Mouse (Mus musculus) layer of hippocampus, postnatal 10 days (tissue): ENCODE results near the gene Rnf185. TPM values are rescaled to one million over a fixed set of nuclear protein-coding genes. Genes with fewer than 3 reads are reported as not detected.
A peak's percentile ranks its signal among the peaks of the same experiment; 100 is the strongest.

ENCODE experiments used
- DNase-seq, 2 experiments: peaks; one replicate each; pipeline ENCODE4 v3.0.0; 2021; ENCODE audit warnings: low spot score in 2 of 2
- long read RNA-seq: library from polyadenylated mRNA; stranded (forward); transcript quantifications from one replicate; pipeline ENCODE4 v2.0.0, GENCODE M21; 2023
- total RNA-seq, 2 experiments: library from RNA; stranded (reverse); gene quantifications; 2 replicates each; pipeline ENCODE4 v1.2.3; 2021

Rnf185 gene
- total RNA-seq: 10 to 100 TPM; 22.2 to 24.0 TPM
- long read RNA-seq, transcript Rnf185-202 (7 exons, 2,787 nt): major isoform, 14 of 18 reads
- long read RNA-seq, partial matches to known transcripts: 1 of 18 reads
- long read RNA-seq, other reads (novel, unspliced or antisense): 3 of 18 reads

GRCm38 (mm10) chr11:3452167-3452639 lies at the start of gene Rnf185:
TSS of gene Rnf185 (minus strand) at chr11:3452363.
- DNase-seq: peak; percentile 90 to 93

GRCm38 (mm10) chr11:3497296-3497695 lies 45.1 kb upstream of the Rnf185 start:
- no peak for DNase-seq

- no peak for DNase-seq
Measured at GRCm38 (mm10) chr11:3496756-3497155, 44.6 kb upstream of the Rnf185 start.

GRCm38 (mm10) chr11:3495496-3495895 lies 43.3 kb upstream of the Rnf185 start:
- no peak for DNase-seq

- DNase-seq: peak in 1 of 2 experiments; percentile 53
Measured at GRCm38 (mm10) chr11:3494857-3495256, 42.7 kb upstream of the Rnf185 start.

GRCm38 (mm10) chr11:3492748-3493147 lies 40.6 kb upstream of the Rnf185 start:
- DNase-seq: no peak

- no peak for DNase-seq
Measured at GRCm38 (mm10) chr11:3489036-3489435, 36.9 kb upstream of the Rnf185 start.

- no peak for DNase-seq
Measured at GRCm38 (mm10) chr11:3487952-3488570, 35.9 kb upstream of the Rnf185 start, which contains the start of gene Pla2g3. TSS of gene Pla2g3 (plus strand) at chr11:3488284.

GRCm38 (mm10) chr11:3486349-3486748 lies 34.2 kb upstream of the Rnf185 start:
- no peak for DNase-seq

GRCm38 (mm10) chr11:3483980-3484642 lies 31.9 kb upstream of the Rnf185 start:
- peak; percentile 58 to 63 for DNase-seq

GRCm38 (mm10) chr11:3475489-3475888 lies 23.3 kb upstream of the Rnf185 start:
- no peak for DNase-seq

GRCm38 (mm10) chr11:3474480-3475115 lies 22.4 kb upstream of the Rnf185 start:
- DNase-seq: peak in 1 of 2 experiments; percentile 37

GRCm38 (mm10) chr11:3472484-3472883 lies 20.3 kb upstream of the Rnf185 start:
- DNase-seq: peak; percentile 92 to 93

GRCm38 (mm10) chr11:3471448-3471850 lies 19.3 kb upstream of the Rnf185 start:
- no peak for DNase-seq

GRCm38 (mm10) chr11:3462846-3463245 lies 10.7 kb upstream of the Rnf185 start:
- DNase-seq: no peak

- no peak for DNase-seq
Measured at GRCm38 (mm10) chr11:3459105-3459468, 6.9 kb upstream of the Rnf185 start.

- DNase-seq: no peak
Measured at GRCm38 (mm10) chr11:3458428-3459104, 6.4 kb upstream of the Rnf185 start.

- DNase-seq: peak; percentile 83 to 84
Measured at GRCm38 (mm10) chr11:3456354-3456753, 4.2 kb upstream of the Rnf185 start.

GRCm38 (mm10) chr11:3454506-3454905 lies 2.3 kb upstream of the Rnf185 start:
- DNase-seq: no peak

- DNase-seq: no peak
Measured at GRCm38 (mm10) chr11:3453467-3453866, 1.3 kb upstream of the Rnf185 start.

GRCm38 (mm10) chr11:3452769-3453168 lies 606 bp upstream of the Rnf185 start:
- DNase-seq: peak; percentile 23 to 29
